Mouse (Mus musculus) ES-E14 (cell line): Measurements from ENCODE around the gene Tmem165.

Experiments
- HCFC1 ChIP-seq: IDR thresholded peaks from 2 replicates; pipeline ENCODE4 v1.6.1; 2012; ENCODE audit warnings: low read length, inconsistent platforms, borderline replicate concordance; ENCODE audit not compliant: insufficient read depth
- MAFK ChIP-seq: IDR thresholded peaks from 2 replicates; pipeline ENCODE4 v1.6.1; 2014; ENCODE audit warnings: mild to moderate bottlenecking, low read depth, low read length, inconsistent platforms; ENCODE audit not compliant: insufficient read depth
- ZC3H11A ChIP-seq: IDR thresholded peaks from 2 replicates; pipeline ENCODE4 v1.6.1; 2012; ENCODE audit warnings: low read depth, mild to moderate bottlenecking, inconsistent platforms, low read length, borderline replicate concordance

DNA sequence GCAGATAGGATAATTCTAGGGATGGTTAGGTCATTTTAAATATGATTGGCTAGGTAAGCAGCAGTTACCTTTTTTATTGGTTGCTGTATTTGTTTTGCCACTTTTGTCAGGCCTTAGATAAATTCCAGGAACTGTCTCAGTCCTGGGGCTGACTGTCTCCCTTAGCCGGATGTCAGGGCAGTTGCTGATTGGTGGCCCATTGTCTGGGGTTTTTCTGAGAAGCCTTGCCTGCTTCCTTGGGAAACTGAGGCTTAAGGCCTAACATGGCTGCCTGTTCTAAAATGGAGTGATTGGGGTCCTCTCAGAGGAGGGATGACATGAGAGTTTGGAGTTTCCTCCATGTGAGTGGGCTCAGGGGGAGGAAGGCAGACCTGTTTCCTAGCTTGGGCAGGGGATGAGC, 45.6 kb upstream of the Tmem165 start:
- TF ChIP-seq HCFC1 (no peak), ZC3H11A (no peak), MAFK (no peak)
